Mouse (Mus musculus): ENCODE measurements around the gene Scg2.

Gene Scg2

DNA sequence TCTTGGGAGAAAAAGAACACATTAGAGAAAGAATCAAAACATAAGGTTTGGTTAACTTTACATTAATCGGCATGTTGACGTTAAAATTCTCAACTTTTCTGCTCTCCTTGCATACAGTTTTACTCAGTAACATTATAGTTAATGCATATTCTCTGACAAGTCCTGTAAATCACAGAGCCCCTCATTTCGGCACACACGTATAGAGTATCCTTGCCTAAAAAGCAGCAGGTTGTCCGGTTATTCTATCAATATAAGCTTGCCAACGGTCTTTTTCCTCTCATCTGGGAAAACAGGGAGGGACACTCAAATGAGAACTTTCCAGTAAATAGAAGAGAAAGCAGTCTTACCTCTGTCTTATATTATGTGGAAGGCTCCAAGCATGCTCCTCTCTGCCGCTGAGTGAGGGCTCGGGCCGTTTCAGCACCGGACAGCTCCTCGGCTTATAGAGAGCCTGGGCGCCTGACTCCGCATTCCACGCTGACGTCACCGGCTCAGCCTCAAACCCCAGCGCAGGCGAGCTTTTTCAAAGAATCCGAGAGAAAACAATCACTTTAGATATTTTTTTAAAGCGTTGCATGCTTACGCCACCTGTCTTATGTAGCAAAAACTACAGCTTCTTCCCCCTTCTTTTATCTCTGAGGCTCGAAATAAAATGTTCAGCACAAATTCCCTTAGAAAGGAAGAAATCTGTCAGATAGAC lies at the start of gene Scg2:
Scg2 (minus strand) TSS at position 512 of the 700 bp plus-strand sequence.
- DNase-seq = peak; percentile 90

DNA sequence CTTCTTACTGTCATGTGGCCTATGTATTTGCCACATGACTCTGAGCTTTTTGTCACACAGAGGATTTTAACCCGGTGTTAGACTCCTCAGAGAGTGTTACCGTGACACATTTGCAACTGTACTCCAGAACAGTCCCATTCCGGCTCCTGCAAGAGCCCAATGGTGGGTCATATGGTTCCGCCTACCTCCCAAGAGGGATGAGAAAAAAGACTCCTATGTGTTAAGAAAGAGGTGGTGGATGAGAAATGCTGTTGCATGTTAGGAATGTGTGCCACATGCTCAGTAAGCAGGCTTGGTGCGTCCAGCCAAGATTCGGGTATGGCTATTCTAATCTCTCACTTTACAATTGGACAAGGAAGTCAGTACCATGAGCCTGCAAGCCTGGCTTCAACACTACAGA lies 45.6 kb upstream of the Scg2 start:
- DNase-seq = no peak

DNA sequence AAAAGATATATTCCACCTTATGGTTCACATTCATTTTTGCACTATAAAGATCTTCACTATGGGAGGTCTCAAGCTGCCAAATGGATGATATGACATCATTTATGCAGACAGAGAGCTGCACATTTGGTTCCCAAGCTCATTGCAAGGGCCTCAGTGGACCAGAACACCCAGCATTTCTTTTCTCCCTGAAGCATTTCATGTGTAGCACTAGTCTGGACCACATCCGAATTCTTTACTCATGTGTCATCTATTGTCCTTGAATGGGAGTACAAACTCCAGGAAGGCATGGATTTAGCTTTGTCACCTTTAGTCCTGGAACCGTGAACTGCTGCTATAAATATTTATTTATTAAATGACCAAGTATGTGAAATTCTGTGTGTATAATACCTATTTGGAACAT lies 30.9 kb upstream of the Scg2 start:
- DNase-seq = no peak

DNA sequence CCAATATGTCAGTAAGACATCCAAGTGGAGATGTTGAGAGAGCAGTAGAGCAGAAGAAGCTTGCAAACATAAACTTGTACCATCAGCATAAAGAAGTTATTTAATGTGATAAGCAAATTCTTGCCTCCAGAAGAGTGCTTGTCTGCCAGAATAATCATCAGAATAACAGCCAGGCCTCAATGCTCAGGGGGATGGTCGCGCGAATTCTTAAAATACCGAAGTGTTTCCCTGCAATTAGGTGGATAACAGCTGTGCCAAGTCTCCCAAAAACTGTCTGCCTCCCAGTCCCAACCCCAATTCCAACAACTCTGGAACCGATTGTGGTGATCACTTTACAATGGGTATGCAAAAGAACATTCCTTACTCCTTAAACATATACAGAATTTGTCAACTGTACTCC lies 30.0 kb upstream of the Scg2 start:
- DNase-seq = no peak

DNA sequence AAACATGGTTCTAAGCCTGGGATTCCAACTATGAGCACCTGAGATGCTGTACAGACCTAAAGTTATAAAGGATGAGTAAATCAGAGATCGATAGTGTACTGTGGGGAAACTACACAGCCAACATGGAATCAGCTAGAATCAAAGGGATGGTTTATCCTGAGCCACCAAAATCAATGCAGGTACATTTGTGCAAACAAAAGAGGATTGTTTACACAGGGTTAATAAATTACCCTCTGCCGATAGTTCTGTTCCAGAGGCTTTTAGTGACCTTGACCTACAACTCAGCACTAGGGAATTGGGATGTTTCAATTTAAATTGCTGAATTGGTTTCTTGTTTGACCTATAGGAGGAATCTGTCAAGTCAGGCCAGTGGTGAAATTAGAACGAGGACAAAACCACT lies 26.7 kb upstream of the Scg2 start:
- no peak for DNase-seq

DNA sequence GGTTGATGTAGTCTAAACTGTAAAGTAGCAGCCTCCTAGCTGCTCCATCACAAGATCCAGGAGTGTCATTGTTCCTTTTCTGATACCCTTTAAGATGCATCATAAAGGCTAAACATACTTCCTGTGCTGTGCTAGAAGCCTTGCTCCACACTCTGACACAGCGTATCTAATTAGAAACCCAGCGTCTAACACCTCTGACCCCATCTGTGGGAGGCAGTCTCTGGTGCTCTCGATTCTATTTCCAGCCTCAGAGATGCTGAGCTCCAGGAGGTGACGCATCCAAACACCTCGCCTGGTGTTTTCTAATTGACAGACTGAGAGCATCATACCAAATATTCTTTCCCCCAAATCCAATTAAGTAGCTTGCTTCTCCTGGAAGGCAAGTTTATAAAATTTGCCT lies 18.6 kb upstream of the Scg2 start:
- no peak for DNase-seq

DNA sequence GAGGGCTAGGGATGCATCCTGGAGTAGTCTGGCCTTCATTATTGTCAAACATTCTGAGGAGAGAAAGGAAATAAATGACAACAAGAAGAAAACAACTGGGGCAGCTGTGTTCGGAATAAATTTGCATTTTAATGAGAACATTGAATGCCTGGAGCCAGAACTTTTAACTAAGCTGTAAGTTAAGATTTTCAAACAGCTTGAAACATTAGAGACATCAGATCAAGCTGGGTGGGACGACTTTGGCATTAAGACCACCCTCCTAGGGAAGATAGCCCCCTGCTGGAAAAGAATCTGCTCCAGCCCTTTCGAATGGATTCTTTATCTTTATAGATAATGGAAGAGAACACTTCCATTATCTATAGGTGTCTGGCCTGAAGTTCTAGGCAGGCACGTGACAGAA lies 14.2 kb upstream of the Scg2 start:
- no peak for DNase-seq

DNA sequence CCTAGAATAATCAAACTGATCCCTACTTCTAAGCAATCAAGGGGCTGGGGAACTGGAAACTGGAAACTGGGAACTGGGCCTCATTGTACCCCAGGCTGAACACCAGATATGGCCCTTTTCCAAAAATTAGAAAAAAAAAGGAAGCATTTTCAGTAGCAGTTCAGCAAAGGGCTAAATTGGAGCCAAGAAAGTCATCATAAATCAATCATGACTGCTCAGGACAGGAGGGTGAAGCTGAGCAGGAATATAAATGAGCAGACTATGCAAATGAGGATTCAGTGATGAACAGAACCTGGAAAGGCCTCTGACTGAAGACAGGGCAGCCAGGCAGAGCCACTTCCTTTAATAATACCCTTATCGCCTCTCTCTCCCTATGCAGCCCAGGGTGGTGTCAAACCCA lies 12.4 kb upstream of the Scg2 start:
- peak; percentile 10 for DNase-seq

DNA sequence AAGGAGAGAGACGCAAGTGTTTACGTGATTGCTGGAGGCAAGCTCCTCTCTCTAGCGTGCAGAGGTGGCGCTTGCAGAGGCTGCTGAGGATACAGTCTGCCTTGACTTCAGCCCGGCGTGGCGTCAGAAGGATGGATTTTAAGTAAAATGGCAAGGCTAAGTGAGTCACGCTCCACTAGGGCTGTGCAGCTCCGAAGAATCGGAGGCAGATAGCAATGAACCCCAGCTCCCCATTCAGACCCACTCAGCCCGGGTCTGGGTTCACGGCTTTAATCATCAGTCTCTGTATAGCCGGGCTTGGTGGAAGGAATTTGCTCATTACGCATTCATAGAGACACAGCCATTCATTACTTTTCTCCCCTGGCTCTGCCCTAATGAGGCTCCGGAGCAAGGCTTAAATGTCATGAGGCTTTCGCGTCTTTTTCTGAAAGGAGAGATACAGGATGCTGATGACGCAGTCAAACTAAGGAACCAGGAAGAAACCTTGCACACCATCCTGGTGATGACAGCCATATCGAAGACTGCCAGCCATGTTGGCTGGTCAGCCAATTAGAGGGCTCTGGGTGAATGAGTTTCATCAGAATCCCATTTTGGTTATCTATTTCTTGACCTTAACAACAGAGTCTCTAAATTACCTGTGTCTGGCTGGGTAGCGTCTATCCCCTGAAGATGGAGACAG lies 10.6 kb upstream of the Scg2 start:
- DNase-seq = peak; percentile 78

DNA sequence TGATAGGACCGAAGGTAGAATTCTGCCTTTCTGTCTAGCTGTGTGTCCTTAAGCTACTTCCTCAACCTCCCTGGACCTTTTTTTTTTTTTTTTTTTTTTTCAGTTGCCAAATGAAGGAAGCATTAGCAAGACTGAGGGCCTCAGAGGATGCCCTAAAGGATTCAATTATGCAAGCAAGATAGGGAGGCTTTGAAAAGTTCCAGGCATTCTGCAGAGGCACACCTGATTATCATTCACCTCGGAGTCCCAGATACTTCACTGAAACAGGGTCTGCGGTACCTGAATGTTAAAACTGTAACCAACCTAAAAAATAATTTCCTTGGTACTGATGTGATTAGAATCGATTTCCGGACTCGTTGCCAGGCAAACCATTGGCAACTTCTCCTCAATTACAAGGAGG lies 10.0 kb upstream of the Scg2 start:
- no peak for DNase-seq

DNA sequence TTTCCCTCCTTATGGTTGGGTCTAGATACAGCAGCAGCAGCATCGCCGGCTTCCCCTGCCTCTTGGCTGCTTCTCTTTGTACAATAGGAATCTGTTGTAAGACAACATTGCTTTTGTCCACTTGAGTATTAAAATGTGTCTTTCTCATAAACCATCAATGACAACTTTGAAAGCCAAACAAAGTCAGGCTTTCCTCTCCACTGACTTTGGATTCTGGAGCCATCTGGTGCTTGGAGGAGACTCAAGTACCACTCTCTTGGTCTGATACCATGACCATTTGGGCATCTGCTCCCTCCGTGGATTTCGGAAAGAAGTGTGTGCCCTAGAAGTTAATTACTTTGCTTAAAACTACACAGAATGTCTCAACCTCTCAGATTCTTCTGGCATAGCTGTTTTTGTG lies 5.7 kb upstream of the Scg2 start:
- DNase-seq = no peak

DNA sequence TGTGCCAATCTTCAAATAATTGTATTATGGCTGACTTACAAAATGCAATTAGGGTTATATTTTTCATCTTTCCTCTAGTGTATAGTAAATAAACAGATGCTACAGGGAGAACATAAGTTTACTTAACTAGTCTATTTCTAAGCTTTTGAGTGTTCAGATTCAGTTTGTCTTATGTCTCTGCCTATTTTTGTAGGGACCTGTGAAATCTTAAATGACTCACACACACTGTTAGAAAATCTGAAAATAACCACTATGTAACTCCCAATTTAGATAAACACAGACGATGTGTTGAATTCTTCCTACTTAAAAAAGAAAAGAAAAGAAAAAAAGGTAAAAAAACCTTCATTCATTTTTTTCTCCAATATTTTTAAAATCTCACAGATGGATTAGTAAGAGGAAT lies 2.2 kb downstream of the Scg2 start:
- DNase-seq = no peak

DNA sequence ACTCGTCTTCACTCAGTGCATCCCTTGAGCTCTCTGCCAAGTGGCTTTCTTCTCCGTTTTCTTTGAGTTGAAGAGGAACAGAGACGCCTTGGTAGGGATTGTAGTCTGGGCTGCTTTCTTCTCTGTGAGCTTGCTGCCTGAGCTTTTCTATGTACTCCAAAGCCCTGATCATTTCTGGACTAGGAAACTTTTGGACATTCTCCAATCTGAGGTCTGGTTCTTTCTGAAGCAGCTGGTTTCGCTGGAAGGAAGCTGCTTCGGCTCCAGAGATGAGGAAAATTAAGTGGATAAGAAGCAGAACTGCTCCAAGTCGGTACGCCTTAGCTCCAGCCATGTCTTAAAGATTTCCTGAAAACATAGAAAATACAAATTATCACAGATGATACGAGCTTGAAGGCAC lies 3.2 kb downstream of the Scg2 start:
- no peak for DNase-seq

DNA sequence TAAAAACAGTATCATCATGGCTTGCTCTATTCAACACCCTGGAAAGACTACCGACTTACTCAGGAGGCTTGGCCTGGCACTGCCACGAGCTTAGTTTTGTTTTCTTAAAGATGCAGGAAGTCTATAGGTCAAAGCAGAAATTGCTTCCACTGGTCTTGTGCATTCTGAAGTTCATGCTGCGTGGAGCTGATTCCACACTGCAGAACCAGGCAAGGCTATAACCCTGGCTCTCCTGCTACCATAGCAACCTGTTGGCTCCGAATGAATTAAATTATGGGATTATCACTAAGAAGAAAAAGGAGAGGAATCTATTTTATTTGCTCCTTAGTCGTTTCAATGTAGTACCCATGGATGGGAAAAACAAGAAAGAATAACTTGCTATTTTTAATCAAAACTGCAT lies 10.9 kb downstream of the Scg2 start:
- DNase-seq = no peak

DNA sequence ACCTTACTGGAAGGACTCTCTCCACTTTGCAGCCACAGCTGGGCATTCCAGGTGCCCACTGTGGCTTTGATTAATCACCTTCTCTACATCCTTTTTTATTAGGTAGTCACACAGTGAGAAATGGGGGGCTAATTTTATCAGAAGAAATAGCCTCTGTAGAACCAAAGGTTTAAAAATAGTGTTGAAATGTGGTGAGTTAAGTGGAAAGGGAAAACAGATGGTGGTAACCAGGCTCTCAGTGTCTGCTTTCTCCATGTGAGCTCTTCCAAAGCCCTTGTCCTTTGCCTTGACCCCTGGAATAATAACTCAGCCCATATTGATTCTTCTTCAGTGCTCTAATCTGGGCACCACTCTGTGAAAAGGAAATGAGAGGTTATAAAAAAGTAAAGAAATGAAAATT lies 24.4 kb downstream of the Scg2 start:
- DNase-seq = no peak

DNA sequence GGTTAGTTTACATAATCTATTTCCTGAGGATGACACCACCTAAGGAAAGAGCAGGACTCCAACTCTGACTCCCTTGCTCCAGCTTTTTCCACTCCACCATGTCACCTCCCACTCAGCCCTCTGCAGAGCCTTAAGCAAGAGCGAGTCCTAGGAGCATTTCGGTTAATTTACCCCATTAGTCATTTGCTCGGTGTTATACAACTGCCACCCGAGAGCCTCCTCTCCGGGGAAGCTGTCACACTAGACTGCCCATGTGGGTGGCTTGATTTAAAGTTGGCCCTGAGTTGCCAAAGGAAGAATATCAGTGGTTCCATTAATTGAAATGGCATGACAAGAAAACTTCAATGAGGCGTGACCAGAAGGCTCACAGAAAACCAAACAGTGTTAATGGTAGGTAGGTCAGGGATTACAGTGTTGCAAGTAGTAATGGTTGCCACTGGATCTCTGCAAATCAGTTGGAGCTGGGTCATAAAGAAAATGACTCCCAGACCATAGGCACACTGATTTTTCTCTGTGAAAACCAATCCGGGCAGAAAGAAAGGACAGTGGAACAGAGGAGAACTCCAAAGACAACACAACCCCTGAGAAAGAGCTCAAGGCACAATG lies 33.5 kb downstream of the Scg2 start:
- DNase-seq = peak; percentile 32

DNA sequence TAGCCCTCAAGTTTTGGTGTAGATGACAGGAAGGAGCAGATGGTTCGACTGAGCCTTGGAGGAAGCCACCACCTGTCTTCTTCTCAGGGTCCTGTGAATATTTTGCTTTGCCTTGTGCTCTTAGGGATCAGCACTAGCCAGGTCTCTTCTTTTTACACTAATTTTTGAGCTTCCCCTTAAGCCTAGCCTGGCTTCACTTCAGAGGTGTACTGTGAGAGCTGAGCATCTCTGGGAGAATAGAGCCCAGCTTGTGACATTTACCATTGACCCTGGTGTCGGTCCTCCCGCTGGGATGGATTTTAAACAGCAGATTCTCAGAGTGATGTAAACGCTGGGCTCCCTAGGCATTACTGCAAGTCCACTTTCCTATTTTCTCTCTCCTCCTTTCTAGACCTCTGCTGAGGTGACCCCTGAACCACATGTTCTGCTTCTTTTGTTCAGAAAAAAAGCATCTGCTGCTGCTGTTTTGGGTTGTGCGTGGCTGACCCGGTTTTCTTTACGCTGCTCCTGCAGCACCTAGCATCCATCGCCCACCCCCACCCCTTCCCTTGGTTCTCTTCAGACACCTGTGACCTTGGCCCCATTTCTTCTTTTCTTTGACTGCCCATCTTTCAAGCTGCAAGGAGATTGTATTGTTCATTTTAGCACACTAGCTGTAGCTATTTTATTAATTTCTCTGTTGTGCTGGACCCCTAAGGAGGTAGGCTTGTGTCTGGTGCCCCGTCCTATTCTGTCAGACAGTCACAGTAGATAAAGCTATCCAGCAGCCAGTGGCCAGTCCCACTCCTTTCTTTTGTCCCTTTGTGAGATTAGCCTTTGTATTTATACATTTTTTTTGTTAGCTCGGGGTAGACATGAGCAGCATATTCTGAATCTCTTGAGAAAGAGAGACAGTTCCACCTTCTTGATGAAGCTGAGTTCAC lies 38.6 kb downstream of the Scg2 start:
- DNase-seq = peak; percentile 9

DNA sequence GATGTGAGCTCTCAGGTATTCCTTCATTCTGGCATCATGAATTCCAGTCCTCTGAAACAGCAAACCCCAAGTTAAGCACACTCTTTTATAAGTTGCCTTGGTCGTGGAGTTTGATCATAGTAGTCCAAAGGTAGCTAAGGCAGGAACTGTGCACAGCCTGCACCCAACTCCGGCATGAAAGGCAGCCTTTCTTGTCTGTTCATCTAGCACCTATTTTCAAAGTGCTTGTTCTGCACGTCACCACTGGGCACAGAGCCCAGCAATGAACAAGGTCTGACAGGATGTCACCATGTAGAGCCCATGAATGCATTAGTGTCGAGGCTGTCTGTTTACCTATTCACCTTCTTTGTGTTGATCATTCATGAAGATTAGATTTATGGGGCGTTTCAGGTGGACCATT lies 39.6 kb downstream of the Scg2 start:
- no peak for DNase-seq

Measured in retina, postnatal 1 day (tissue).